Mouse (Mus musculus) CD4-positive helper T cell, adult 2 months (primary cell): Measurements from ENCODE around the gene Gm17359.
"Not testable (repeated sequence)": the region's sequence is repeated elsewhere in the genome, so short reads cannot be mapped to it uniquely, and the experiment has no call there.

Experiments
- DNase-seq: peaks from one replicate; pipeline ENCODE4 v3.0.0-alpha.2; 2012; ENCODE audit warnings: low read depth, missing footprints, low spot score

Gene Gm17359

GRCm38 (mm10) chr3:79415081-79415480 lies 78.6 kb downstream of the Gm17359 start:
- no peak for DNase-seq

- DNase-seq, result no peak
These were observed 79.5 kb downstream of the Gm17359 start for GRCm38 (mm10) chr3:79415929-79416328.

- DNase-seq, result no peak
These were observed 80.7 kb downstream of the Gm17359 start for GRCm38 (mm10) chr3:79416944-79417680.

DNA sequence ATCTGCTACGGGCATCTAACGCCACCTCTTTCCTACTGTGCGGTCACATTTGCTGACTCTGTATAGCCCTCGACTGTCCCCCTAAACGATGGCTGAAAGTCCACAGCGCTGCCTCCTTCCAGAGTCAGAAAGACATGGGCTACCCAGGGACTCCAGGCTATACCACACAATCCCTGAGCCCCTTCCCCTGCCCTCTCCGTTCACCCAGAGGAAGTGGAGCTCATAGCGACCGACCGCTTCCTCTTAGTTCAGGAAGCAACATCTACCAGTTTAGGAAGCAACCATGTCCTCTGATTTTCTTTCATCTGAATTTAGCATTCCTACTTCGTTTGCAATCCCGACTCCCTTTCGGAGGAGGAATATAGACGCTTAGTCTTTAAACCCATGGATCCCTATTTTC lies 82.5 kb downstream of the Gm17359 start:
- no peak for DNase-seq

DNA sequence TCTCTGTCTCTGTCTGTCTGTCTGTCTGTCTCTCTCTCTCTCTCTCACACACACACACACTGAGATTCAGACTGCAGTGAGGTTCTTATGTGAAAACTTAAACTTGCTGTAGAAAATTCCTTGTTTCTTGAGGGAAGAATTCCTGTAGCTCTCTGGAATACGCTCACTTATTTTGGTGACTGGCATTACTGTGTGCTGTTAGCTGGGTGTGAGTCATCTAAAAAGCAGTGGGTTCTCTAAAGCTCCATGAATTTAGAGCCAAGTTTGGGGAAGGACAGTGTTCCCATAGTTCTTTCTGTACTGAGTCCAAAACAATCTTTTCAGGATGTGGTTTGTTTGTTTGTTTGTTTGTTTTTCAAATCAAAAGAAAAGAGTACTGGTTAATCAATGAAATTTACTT lies 89.0 kb downstream of the Gm17359 start:
- DNase-seq, result no peak

DNA sequence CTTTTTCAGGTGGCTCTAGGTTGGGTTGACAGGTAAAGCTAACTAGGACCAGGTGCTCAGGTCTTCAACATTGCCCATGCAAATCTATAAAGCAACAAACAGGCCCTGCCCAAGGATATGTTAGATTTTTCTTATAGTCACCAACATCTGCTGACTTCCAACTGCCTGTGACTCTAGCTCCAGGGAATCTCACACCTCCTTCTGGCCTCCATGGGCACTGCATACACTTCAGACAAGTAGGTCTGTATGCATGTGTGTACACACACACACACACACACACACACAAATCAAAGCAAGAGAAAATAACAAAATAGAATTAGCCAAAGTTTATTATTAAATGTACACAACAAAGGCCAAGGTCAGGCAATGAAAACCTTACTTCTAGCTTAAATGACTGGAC lies 97.1 kb downstream of the Gm17359 start:
- no peak for DNase-seq

GRCm38 (mm10) chr3:79434436-79434835 lies 98.0 kb downstream of the Gm17359 start:
- no peak for DNase-seq

DNA sequence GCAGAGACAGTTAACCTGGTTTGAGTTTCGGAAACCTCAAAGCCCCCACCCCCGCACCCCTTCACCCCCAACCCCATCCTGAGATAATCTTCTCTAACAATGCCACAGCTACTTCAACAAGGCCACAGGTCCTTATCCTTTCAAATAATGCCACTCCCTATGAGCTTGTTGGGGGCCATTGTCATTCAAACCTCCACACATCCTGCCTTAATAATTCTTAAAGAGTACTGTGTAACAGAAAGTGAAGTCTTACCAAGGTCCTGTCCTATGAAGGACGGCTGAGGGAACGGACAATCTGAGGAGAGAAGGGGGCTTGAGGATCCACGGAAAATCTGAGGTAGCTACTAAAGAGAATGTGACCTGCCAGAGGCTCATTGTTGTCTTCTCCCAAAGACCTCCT lies 98.5 kb downstream of the Gm17359 start:
- no peak for DNase-seq

- no peak for DNase-seq
These were observed 99.7 kb downstream of the Gm17359 start for GRCm38 (mm10) chr3:79436186-79436585.

- no peak for DNase-seq
These were observed 101.8 kb downstream of the Gm17359 start for GRCm38 (mm10) chr3:79438276-79438675.

GRCm38 (mm10) chr3:79440976-79441491 lies 104.6 kb downstream of the Gm17359 start:
- DNase-seq, result no peak

DNA sequence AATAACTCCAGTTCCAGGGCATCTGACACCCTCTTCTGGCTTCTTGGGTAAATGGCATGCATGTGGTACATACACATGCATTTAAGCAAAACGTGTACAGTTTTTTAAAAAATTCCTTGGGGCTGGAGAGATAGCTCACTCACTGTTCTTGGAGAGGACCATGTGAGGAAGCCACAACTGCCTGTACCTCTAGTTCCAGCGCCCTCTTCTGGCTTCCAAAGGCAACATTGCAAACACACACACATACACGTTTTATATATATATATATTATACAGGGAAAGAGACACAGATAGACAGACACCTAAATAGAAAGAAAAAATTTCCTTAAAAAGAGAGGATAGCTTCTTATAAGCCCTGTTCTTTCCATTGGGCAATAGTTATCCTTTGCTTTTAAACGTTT lies 107.4 kb downstream of the Gm17359 start:
- no peak for DNase-seq

DNA sequence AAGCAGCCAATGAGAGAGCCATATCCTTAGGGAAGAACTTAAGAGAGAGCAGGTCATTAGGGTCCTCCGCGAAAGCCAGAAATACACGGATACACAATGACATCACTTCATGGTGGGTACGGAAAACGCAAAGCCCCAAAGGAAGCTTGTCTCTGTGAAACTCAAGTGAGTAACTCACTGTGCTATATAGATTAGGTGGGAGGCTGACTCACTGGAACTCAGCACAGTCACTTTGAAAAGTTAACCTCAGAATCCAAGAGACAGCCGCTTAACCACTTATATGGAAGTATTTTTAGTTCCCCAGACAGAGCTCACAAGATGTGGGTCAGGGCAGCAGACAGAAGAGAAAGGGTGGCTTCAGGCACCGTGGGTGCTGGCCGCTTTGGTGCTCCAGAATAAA lies 108.6 kb downstream of the Gm17359 start:
- DNase-seq, result no peak

GRCm38 (mm10) chr3:79446124-79446523 lies 109.7 kb downstream of the Gm17359 start:
- no peak for DNase-seq

- not testable (repeated sequence) for DNase-seq
These were observed 110.2 kb downstream of the Gm17359 start for GRCm38 (mm10) chr3:79446648-79447047.

DNA sequence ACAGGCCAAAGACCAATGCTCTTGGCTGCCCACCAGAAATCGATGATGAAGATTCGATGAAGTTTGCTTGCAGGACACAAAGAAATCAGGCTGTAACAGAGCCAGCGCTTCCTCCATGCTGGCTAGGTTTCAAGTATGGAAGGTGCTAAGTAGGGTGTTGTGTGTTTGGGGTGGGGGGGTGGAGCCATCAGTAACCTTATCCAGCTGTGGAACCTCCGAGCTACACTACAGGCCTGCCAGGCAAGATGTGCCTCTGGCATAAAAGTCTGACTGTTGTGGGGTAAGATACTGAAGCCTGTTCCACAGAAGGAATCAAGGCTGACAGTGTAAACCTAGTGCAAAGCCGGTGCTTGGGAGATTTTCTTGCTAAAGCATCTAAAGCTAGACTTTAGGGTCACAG lies 112.0 kb downstream of the Gm17359 start:
- no peak for DNase-seq

DNA sequence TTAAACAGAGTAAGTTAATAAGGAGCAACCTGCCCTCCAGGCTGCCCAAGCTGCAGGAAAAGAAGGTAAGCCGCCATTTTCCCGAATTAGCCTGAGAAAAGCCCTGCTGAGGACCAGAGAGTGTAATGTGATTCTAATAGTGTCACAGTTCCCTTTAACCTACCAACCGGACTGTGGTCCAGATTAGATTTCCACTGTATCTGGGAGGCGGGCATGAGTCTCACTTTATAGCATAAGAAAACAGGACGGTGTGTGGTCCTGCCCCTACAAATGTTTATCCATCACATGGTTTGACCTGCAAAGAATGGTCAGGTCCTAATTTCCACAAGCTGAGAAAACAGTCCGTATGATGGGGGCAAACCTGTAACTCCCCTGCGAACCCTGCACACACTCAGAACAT lies 112.9 kb downstream of the Gm17359 start:
- no peak for DNase-seq

- no peak for DNase-seq
These were observed 116.3 kb downstream of the Gm17359 start for GRCm38 (mm10) chr3:79452696-79453263.

GRCm38 (mm10) chr3:79455761-79456160 lies 119.3 kb downstream of the Gm17359 start:
- DNase-seq, result no peak

DNA sequence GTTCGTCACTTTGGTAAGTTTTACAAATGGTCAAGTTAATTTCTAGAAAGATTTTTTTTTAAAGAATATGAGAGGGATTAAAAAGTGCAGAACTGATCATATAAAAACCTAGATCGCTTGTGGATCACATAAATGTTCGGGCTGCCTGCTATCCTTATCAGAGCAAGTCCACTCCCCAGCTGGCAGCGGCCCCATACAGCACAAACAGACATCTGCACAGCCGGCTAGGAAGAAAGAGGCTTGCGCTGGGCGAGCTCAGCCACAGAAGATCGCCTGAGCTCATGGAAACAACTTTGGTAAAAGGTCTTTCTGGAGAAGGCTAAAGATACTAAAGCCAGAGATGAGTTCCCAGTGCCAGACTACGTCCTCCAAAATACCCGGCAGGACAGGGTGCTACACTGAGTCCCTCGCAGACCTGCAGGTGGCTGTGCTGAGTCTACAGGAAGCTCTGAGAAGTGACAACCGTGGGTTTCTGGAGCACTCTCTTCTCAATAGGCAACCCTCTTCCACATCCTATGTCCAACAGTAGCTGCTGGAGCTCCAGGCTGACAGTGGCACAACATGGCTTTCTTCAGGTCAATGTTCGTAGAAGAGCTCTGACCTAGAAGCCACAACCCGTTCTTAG lies 122.3 kb downstream of the Gm17359 start:
- no peak for DNase-seq

DNA sequence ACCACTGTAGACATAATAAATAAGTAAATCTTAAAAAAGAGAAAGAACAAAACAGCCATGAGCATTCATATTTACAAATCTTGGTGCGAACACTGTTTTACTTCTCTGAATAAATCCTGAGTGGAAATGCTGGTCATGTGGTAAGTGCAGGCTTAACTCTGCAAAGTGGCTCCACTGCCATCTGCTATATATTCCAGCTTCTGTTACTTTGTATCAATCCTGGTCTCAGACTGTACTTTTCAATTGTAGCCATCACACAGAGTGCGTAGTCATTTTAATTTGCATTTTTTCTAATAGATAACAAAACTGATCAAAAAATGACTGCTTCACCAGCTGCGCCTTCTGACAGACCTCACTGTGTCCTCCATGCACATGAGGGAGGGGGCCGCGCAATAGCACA lies 133.0 kb downstream of the Gm17359 start:
- DNase-seq, result no peak

- DNase-seq, result no peak
These were observed 135.9 kb downstream of the Gm17359 start for GRCm38 (mm10) chr3:79472362-79472761.

- DNase-seq, result no peak
These were observed 138.4 kb downstream of the Gm17359 start for GRCm38 (mm10) chr3:79474911-79475310.
